Mouse (Mus musculus) stomach, postnatal 0 days (tissue): Measurements from ENCODE around the gene Skil.

Experiments used
- CTCF ChIP-seq: IDR thresholded peaks from 2 replicates; pipeline ENCODE4 v1.5.1; 2016; ENCODE audit warnings: antibody characterized with exemption, low read depth, mild to moderate bottlenecking, moderate library complexity
- EP300 ChIP-seq: optimal IDR thresholded peaks from 2 replicates; pipeline ENCODE3; 2016; ENCODE audit warnings: antibody characterized with exemption

DNA sequence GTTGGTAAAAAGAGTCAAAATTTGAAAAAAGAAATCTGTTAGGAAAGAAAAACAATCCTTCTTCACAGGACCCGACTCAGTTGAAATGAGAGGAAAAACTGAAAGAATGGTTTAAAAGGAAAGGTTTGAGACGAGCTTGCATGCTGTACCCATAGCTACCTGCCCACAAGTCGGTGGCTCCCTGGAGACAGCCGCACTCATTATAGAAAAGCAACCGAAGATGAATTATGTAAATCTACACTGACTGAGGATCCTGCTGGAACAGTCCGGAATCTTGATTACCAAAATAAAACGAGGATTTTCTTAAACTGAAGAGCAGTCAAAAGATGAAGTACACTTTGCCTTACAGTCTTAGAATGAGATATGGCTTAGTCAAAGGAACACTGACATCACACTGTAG, 26.4 kb upstream of the Skil start:
- TF ChIP-seq CTCF = no peak
- TF ChIP-seq EP300 = no peak
